Mouse (Mus musculus): ENCODE measurements around the gene Ptprs. TPM values are rescaled to one million over a fixed set of nuclear protein-coding genes. Genes with fewer than 3 reads are reported as not detected.

Ptprs gene
- polyA plus RNA-seq, 1 experiment, result 63.4 TPM

DNA sequence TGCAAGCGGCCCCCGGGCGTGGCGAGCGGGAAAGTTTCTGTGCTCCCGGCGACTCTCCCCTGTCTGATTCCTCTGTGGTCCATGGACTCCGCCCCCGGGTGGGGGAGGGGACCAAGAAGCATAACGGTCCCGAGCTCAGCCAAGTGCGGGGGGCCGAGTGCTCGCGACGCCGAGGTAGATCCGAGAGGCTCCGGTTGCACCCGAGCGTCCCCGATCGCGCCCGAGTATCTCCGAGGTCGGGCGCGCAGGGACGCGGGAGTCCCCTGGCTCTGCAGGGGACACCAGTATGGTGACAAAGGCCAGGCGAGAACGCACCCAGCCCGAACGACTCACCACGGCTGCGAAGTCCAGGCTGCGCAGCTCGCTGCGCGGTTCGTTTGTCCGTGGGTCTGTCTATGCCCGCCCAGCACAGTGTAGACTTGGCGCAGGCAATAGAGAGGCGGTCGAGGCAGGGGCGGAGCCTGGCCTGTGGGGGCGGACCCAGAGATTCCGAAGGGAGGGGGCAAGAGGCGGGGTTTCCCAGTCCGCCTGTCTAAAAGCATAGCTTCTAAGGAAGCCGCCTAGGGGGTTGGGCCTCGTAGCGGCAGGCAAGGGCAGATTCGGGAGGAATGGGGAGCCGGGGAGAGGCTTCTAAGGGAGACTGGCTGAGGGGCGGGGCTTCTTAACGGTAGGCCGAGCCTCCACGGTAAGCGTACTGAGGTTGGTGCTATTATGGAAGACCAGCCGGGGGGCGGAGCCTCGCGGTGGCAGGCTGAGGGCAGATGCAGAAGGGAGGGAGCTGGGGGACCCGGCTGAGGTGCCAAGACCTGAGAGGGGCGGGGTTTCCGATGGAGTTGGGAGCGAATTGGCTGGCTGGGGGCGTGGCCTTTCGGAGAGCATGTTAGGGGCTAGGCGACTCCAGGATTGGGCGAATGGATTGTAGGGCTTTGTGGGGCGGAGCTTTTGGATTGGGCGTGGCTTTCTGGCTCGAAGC lies 14.2 kb downstream of the Ptprs start:
- H3K4me1 ChIP-seq (ENCODE audit: control insufficient read depth, insufficient read depth, low read length), result peaks cover 28% of the 10 kb centered on the region
- H3K27ac ChIP-seq (ENCODE audit: control insufficient read depth, insufficient read depth, low read depth, low read length), result peak overlapping the region; percentile 96
- H3K27me3 ChIP-seq (ENCODE audit: control insufficient read depth, insufficient read depth, low read length), result no peaks in the 10 kb centered on the region
- H3K4me3 ChIP-seq (ENCODE audit: control insufficient read depth, low read depth, low read length), result peak overlapping the region; percentile 95
- no peaks in the 10 kb centered on the region; the same call in 1 of the 2 replicates for H3K36me3 ChIP-seq (ENCODE audit: control insufficient read depth, insufficient read depth, low read length)
- TF ChIP-seq CTCF (IDR thresholded peaks at IDR 0.05; ENCODE audit: control insufficient read depth, insufficient read depth, insufficient replicate concordance, low read depth, low read length), result no peak
- peak; percentile 32; the same call in 1 of the 2 replicates for TF ChIP-seq POLR2A (IDR thresholded peaks at IDR 0.05; ENCODE audit: control insufficient read depth, low read depth, low read length)

GRCm38 (mm10) chr17:56460876-56461275 lies 15.4 kb downstream of the Ptprs start:
- peaks cover 28% of the 10 kb centered on the region for H3K4me1 ChIP-seq (ENCODE audit: control insufficient read depth, insufficient read depth, low read length)
- no peaks in the 10 kb centered on the region; the same call in 1 of the 2 replicates for H3K36me3 ChIP-seq (ENCODE audit: control insufficient read depth, insufficient read depth, low read length)
- H3K27me3 ChIP-seq (ENCODE audit: control insufficient read depth, insufficient read depth, low read length), result no peaks in the 10 kb centered on the region
- peak overlapping the region; percentile 96; the same call in 1 of the 2 replicates for H3K27ac ChIP-seq (ENCODE audit: control insufficient read depth, insufficient read depth, low read depth, low read length)
- no peak for TF ChIP-seq POLR2A (IDR thresholded peaks at IDR 0.05; ENCODE audit: control insufficient read depth, low read depth, low read length)
- no peak for TF ChIP-seq CTCF (IDR thresholded peaks at IDR 0.05; ENCODE audit: control insufficient read depth, insufficient read depth, insufficient replicate concordance, low read depth, low read length)
- peak overlapping the region; percentile 95 for H3K4me3 ChIP-seq (ENCODE audit: control insufficient read depth, low read depth, low read length)

DNA sequence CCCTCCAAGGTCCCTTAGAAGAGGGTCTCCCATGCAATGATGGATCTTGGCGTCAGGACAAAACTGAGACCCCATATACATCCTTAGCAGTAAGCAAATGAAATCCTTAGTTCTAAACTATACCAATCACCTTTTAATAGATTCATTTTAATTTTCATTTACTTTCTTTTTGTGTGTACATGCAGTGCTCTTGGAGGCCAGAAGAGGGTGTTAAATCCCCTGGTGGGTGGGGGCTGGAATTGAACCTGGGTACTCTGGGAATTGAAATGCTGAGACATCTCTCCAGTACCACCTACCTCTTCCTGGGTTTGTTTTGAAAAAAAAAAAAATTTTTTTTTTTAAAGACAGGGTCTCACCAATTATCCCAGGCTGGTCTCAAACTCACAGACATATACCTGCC lies 18.8 kb downstream of the Ptprs start:
- H3K36me3 ChIP-seq (ENCODE audit: control insufficient read depth, insufficient read depth, low read length), result no peaks in the 10 kb centered on the region; the same call in 1 of the 2 replicates
- H3K4me3 ChIP-seq (ENCODE audit: control insufficient read depth, low read depth, low read length), result no peak overlapping the region
- H3K27ac ChIP-seq (ENCODE audit: control insufficient read depth, insufficient read depth, low read depth, low read length), result no peak overlapping the region
- TF ChIP-seq CTCF (IDR thresholded peaks at IDR 0.05; ENCODE audit: control insufficient read depth, insufficient read depth, insufficient replicate concordance, low read depth, low read length), result no peak
- TF ChIP-seq POLR2A (IDR thresholded peaks at IDR 0.05; ENCODE audit: control insufficient read depth, low read depth, low read length), result no peak
- H3K27me3 ChIP-seq (ENCODE audit: control insufficient read depth, insufficient read depth, low read length), result no peaks in the 10 kb centered on the region
- peaks cover 13% of the 10 kb centered on the region for H3K4me1 ChIP-seq (ENCODE audit: control insufficient read depth, insufficient read depth, low read length)

GRCm38 (mm10) chr17:56456353-56456752 lies 19.9 kb downstream of the Ptprs start:
- H3K27ac ChIP-seq (ENCODE audit: control insufficient read depth, insufficient read depth, low read depth, low read length), result no peak overlapping the region

GRCm38 (mm10) chr17:56453689-56454088 lies 22.6 kb downstream of the Ptprs start:
- TF ChIP-seq CTCF (IDR thresholded peaks at IDR 0.05; ENCODE audit: control insufficient read depth, insufficient read depth, insufficient replicate concordance, low read depth, low read length) (no peak), POLR2A (IDR thresholded peaks at IDR 0.05; ENCODE audit: control insufficient read depth, low read depth, low read length) (no peak)
- H3K36me3 ChIP-seq (ENCODE audit: control insufficient read depth, insufficient read depth, low read length), result no peaks in the 10 kb centered on the region; the same call in none of the 2 replicates
- no peak overlapping the region for H3K27ac ChIP-seq (ENCODE audit: control insufficient read depth, insufficient read depth, low read depth, low read length)

More at GRCm38 (mm10) chr17:56456353-56456752, 19.9 kb downstream of the Ptprs start:
- Histone ChIP-seq H3K4me1 (ENCODE audit: control insufficient read depth, insufficient read depth, low read length) (peaks cover 11% of the 10 kb centered on the region), H3K27me3 (ENCODE audit: control insufficient read depth, insufficient read depth, low read length) (no peaks in the 10 kb centered on the region), H3K36me3 (ENCODE audit: control insufficient read depth, insufficient read depth, low read length) (no peaks in the 10 kb centered on the region; the same call in 1 of the 2 replicates), H3K4me3 (ENCODE audit: control insufficient read depth, low read depth, low read length) (no peak overlapping the region)
- TF ChIP-seq POLR2A (IDR thresholded peaks at IDR 0.05; ENCODE audit: control insufficient read depth, low read depth, low read length) (no peak), CTCF (IDR thresholded peaks at IDR 0.05; ENCODE audit: control insufficient read depth, insufficient read depth, insufficient replicate concordance, low read depth, low read length) (no peak)

DNA sequence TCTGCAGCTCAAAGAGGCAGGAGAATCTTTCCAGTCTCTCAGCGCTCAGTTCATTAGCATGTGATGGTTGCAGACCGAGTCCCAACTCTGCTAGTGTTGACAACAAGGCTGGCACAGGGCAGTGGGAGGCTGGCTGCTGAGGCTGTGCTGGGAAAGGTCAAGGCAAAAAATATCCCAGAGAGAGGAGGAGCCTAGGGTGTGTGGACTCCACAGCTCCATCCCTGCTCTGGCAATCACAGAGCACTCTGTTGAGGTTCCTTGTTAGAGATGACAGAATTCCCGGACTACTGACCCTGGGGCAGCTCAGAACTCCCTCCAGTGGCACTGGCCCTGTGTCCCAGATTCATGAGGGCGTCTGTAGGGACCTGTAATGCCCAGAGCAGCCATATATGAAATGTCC lies 23.0 kb downstream of the Ptprs start:
- no peak overlapping the region for H3K27ac ChIP-seq (ENCODE audit: control insufficient read depth, insufficient read depth, low read depth, low read length)
- H3K27me3 ChIP-seq (ENCODE audit: control insufficient read depth, insufficient read depth, low read length), result no peaks in the 10 kb centered on the region
- TF ChIP-seq POLR2A (IDR thresholded peaks at IDR 0.05; ENCODE audit: control insufficient read depth, low read depth, low read length), result no peak
- TF ChIP-seq CTCF (IDR thresholded peaks at IDR 0.05; ENCODE audit: control insufficient read depth, insufficient read depth, insufficient replicate concordance, low read depth, low read length), result no peak
- no peaks in the 10 kb centered on the region; the same call in 1 of the 2 replicates for H3K4me1 ChIP-seq (ENCODE audit: control insufficient read depth, insufficient read depth, low read length)
- no peaks in the 10 kb centered on the region; the same call in none of the 2 replicates for H3K36me3 ChIP-seq (ENCODE audit: control insufficient read depth, insufficient read depth, low read length)
- H3K4me3 ChIP-seq (ENCODE audit: control insufficient read depth, low read depth, low read length), result no peak overlapping the region

More at GRCm38 (mm10) chr17:56453689-56454088, 22.6 kb downstream of the Ptprs start:
- Histone ChIP-seq H3K4me3 (ENCODE audit: control insufficient read depth, low read depth, low read length) (no peak overlapping the region), H3K27me3 (ENCODE audit: control insufficient read depth, insufficient read depth, low read length) (no peaks in the 10 kb centered on the region), H3K4me1 (ENCODE audit: control insufficient read depth, insufficient read depth, low read length) (no peaks in the 10 kb centered on the region; the same call in 1 of the 2 replicates)

- H3K27ac ChIP-seq (ENCODE audit: control insufficient read depth, insufficient read depth, low read depth, low read length), result no peak overlapping the region
- H3K4me3 ChIP-seq (ENCODE audit: control insufficient read depth, low read depth, low read length), result no peak overlapping the region
- TF ChIP-seq CTCF (IDR thresholded peaks at IDR 0.05; ENCODE audit: control insufficient read depth, insufficient read depth, insufficient replicate concordance, low read depth, low read length), result no peak
- no peak for TF ChIP-seq POLR2A (IDR thresholded peaks at IDR 0.05; ENCODE audit: control insufficient read depth, low read depth, low read length)
- no peaks in the 10 kb centered on the region for H3K27me3 ChIP-seq (ENCODE audit: control insufficient read depth, insufficient read depth, low read length)
- H3K36me3 ChIP-seq (ENCODE audit: control insufficient read depth, insufficient read depth, low read length), result no peaks in the 10 kb centered on the region; the same call in none of the 2 replicates
- H3K4me1 ChIP-seq (ENCODE audit: control insufficient read depth, insufficient read depth, low read length), result no peaks in the 10 kb centered on the region; the same call in none of the 2 replicates
Measured at GRCm38 (mm10) chr17:56447716-56448115, 28.6 kb downstream of the Ptprs start.
